Mouse (Mus musculus) embryo, embryonic 10.5 days (tissue): ENCODE results near the gene Dnajb2.
"Not testable (repeated sequence)": the region's sequence is repeated elsewhere in the genome, so short reads cannot be mapped to it uniquely, and the experiment has no call there.

Experiments used
- DNase-seq: peaks from one replicate; pipeline ENCODE4 v3.0.0-alpha.2; 2015; ENCODE audit warnings: low spot score

The Dnajb2 gene

GRCm38 (mm10) chr1:75219078-75219477, 17.1 kb upstream of the Dnajb2 start:
- DNase-seq, result peak; percentile 79

GRCm38 (mm10) chr1:75219531-75219930, 16.7 kb upstream of the Dnajb2 start, which contains the start of gene Tuba4a:
Gene Tuba4a, minus strand, starts transcription at chr1:75219865.
- DNase-seq, result peak; percentile 51

GRCm38 (mm10) chr1:75221538-75221937, 14.7 kb upstream of the Dnajb2 start:
- no peak for DNase-seq

DNA sequence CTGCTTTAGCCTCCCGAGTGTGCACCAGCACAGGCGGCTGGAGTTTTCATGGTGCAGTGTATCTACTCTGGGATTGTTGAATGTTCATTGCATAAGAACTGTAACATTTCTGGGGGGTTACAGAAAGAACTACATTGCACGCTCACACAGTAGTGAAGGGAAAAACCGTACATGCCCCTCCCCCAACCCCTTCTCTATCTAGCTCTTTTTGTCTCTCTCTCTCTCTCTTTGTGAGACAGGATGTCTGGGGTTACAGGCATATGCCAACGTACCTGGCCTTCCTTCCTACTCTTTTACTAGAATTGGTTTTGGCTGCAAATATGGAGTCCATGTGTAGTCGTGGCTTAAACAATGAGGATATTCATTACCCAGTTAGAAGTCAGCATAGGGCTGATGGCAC, 13.3 kb upstream of the Dnajb2 start:
- no peak for DNase-seq

- DNase-seq, result no peak
These were observed 12.7 kb upstream of the Dnajb2 start for GRCm38 (mm10) chr1:75223532-75223931.

DNA sequence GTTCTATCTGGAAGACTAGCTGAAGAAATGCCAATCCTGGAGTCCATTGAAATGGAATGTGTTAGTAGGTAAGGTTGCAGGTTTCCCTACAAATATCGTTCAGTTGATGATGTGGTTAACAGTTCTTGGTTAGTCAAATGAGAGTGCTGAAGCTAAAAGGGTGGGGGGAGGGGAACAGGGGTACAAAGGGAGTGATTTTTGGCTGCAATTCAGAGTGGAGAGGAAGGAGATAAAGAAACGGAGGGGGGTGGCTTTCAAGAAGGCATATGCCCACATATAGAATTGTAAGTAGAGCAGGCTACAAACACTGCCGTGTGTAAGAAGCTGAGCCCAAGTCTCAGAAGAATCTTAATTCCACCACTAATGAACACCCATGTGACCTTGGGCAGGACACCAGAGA, 10.7 kb upstream of the Dnajb2 start:
- DNase-seq, result no peak

- no peak for DNase-seq
These were observed 10.1 kb upstream of the Dnajb2 start for GRCm38 (mm10) chr1:75226138-75226537.

DNA sequence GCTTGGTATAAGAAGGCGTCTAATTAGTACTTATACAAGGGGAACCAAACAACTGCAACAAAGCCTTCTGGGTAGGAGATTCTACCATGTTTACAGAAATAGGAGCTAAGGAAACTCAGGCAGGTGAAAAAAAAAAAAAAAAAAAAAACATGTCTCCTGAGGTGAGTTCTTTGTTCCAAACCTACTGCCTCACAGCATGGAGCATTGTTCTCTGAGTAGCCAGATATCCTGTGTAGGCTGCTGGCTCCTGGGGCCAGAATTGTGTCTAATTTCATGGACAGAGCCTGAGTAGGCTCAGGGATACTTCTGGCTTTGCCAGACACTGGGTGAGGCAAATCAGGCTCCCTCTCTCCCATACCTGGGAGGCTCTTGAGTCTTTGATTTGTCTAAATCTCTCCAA, 8.6 kb upstream of the Dnajb2 start:
- DNase-seq, result no peak

GRCm38 (mm10) chr1:75229158-75229557, 7.0 kb upstream of the Dnajb2 start:
- no peak for DNase-seq

GRCm38 (mm10) chr1:75230335-75230994, 5.7 kb upstream of the Dnajb2 start:
- DNase-seq, result no peak

DNA sequence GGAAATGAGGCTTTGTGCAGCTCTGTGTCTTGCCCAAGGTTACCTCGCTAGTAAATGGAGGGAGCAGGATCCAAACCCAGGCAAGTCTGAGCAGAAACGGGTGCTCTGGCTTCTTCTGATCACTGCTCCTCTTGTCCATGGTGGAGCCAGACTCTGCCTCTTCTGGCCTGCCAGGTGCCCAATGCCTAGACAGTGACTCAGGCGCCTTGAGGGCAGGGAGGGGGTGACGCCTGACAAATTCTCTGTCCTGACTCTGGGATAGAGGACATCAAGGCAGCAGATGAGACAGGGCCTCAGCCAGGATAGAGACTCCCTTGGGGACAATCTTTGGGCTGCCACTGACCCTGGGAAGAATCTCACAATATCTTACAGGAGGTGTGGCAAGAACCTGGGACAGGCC, 5.0 kb upstream of the Dnajb2 start:
- DNase-seq, result no peak

GRCm38 (mm10) chr1:75231664-75232152, 4.5 kb upstream of the Dnajb2 start, which contains the start of gene A630095N17Rik:
Gene A630095N17Rik, minus strand, starts transcription at chr1:75232102.
- DNase-seq, result no peak

DNA sequence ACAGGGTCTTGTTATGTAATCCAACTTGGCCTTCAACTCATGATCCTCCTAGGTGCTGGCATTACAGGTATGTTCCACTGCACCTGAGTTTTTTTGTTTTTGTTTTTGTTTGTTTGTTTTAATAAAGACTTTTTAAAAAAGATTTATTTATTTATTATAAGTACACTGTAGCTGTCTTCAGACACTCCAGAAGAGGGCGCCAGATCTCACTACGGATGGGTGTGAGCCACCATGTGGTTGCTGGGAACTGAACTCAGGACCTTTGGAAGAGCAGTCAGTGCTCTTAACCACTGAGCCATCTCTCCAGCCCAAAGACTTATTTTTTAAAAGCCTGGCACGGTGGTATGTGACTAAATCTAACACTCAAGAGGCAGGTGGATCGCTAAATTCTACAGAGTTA, 3.7 kb upstream of the Dnajb2 start:
- DNase-seq, result not testable (repeated sequence)

- peak; percentile 79 for DNase-seq
These were observed 1.6 kb upstream of the Dnajb2 start for GRCm38 (mm10) chr1:75234606-75235005.

DNA sequence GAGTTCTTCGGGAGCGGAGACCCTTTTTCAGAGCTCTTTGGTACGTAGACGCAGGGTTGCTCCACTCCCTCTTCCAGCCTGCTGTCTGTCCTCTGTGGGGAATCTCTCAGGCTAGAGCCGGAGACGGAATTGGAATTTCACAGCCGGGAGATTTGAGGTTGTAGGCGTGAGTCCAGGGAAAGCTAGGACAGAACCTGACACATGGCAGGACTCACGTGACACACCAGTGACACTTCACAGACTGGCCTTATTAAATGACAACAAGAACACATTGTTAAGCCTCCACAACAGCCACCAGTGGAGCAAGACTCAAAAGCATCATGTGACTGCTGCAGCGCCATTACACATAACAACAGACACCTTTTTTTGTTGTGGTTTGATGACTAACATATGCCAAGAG, 3.4 kb downstream of the Dnajb2 start:
- no peak for DNase-seq

GRCm38 (mm10) chr1:75243411-75243810, 7.2 kb downstream of the Dnajb2 start:
- no peak for DNase-seq

GRCm38 (mm10) chr1:75244175-75244826, 8.1 kb downstream of the Dnajb2 start:
- DNase-seq, result no peak

DNA sequence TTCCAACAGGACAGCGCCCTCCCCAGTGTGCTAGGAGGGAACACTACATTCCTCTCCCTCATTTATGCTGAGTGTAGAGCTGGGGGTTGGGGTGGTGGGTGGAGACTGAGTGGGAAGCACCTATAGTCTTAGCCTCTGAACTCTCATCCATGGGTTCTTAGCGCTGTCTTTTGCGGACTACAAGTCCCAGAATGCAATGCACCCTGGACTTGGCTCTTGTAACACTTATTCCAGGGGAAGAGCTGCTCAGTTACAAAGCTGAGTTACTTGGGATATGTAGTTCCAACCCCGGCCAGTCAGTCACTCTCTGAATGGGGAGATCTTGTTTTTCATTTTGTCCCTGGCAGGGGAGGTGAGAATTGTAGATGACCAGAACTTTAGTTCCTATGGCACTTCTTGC, 8.6 kb downstream of the Dnajb2 start:
- peak; percentile 75 for DNase-seq

- no peak for DNase-seq
These were observed 11.1 kb downstream of the Dnajb2 start for GRCm38 (mm10) chr1:75247071-75247930.

DNA sequence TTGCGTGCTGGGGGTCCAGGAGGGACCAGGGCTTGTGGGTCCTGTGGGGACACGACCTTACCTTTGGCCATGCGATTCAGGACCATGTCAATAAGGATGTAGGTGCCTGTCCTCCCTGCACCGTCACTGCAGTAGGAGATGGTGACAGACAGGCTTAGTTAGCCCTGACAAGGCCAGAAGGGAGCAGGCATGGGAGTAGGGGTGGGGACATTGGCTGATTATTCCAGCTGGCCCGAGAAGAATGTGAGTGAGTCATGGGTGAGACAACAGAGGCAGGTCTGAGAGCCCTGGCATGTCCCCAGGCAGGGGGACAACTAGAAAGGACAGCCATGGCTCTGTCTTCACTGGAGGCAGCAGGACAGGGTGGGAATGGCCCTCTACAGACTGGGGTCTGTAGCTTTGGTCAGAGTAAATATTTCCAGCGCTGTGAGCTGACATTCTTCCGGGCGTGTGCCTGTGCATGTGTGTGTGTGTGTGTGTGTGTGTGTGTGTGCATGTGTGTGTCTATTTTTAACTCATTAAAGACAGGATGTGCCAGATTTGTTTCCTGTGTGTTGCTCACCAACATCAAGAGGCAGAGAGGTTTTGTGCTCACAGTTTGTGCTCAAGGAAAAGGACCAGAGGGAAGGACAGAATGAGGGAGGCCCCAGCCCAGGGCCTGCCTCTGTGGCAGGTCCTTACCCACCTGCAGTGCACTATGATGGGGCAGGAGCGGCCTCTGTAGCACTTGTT, 12.0 kb downstream of the Dnajb2 start:
- DNase-seq, result no peak

- no peak for DNase-seq
These were observed 14.3 kb downstream of the Dnajb2 start for GRCm38 (mm10) chr1:75250498-75250897.
